In the genomic region with DNA sequence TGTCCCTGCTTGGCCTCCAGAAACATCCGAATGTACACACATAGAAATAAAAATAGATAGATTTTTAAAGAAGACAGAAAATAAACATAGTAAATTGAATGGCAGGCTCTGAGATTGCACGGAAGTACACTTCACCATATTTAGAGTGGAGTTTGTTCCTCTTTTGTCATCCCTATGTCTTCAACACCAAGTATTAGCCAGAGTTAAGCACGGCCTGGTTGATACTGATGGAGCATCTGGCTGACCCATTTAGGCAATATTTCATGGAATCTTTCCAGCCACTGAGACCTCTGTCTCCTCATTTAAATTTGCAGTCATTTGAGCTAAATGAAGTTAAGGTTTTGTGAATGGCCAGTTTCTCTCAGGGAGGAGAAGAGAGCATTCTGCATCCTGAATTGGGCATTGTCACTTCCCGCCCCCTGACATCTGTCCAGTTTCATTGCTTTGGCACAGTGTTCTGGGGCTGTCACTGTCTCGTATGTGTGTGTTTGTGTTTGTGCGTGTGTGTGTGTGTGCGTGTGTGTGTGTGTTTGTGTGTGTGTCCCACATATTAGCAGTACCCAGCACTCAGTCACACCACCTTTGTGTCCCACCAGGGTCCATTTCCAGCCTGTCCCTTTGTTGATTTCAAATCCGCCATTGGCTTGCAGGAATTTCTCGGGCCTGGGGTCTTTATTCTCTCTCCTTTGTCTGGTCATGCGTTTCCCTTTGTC, we compare ENCODE assay signal across 14 mouse cellular contexts. TPM values are rescaled to one million over a fixed set of nuclear protein-coding genes. Genes with fewer than 3 reads are reported as not detected.
DNase-seq lines count a peak whose midpoint lies in the region; ATAC-seq lines count a peak whose summit lies in the region.
"Had no signal": no experiment of that assay in that cellular context is flagged by ENCODE, and none has a peak within 500 bp of the region (broad histone marks: within the 10 kb centered on the region; RNA-seq: fewer than 3 reads in every experiment).

No protein-coding gene starts in this region.

- intact Hi-C loops in left cerebral cortex, postnatal 4 days (cut with DNase I), result no loop called here
- intact Hi-C loops in left cerebral cortex, postnatal 10 days (cut with DNase I), result no loop called here

- H3K4me3 ChIP-seq in embryonic facial prominence, embryonic 11.5 days (ENCODE audit: low read depth, low read length), result no peak overlapping the region
- no peak overlapping the region for H3K4me3 ChIP-seq in hindbrain, embryonic 15.5 days
- H3K4me3 ChIP-seq in neural tube, embryonic 11.5 days (ENCODE audit: low read depth, low read length), result no peak overlapping the region
- no peak overlapping the region for H3K4me3 ChIP-seq in kidney, embryonic 16.5 days (ENCODE audit: low read length)
- H3K4me3 ChIP-seq: erythroblast, embryonic 14.5 days; heart, adult 2 months had no signal

- H3K9me3 ChIP-seq in embryonic facial prominence, embryonic 11.5 days (replicated peaks; ENCODE audit: control insufficient read depth, low read length), result no peaks in the 10 kb centered on the region
- H3K9me3 ChIP-seq in hindbrain, embryonic 15.5 days, result no peaks in the 10 kb centered on the region
- no peaks in the 10 kb centered on the region for H3K9me3 ChIP-seq in neural tube, embryonic 11.5 days (ENCODE audit: control insufficient read depth, low read length)
- no peaks in the 10 kb centered on the region for H3K9me3 ChIP-seq in kidney, embryonic 16.5 days (ENCODE audit: low read length)

- H3K4me2 ChIP-seq in embryonic facial prominence, embryonic 11.5 days (ENCODE audit: low read depth, low read length), result no peak overlapping the region
- H3K4me2 ChIP-seq in hindbrain, embryonic 15.5 days, result peak overlapping the region; percentile 26; the same call in 1 of the 2 replicates
- peak overlapping the region; percentile 10; the same call in 1 of the 2 replicates for H3K4me2 ChIP-seq in neural tube, embryonic 11.5 days (ENCODE audit: low read depth)
- H3K4me2 ChIP-seq in kidney, embryonic 16.5 days (replicated peaks; ENCODE audit: low read depth, low read length), result no peak overlapping the region

- peaks cover 8% of the 10 kb centered on the region for H3K27me3 ChIP-seq in embryonic facial prominence, embryonic 11.5 days (ENCODE audit: control insufficient read depth, insufficient read depth, low read length)
- H3K27me3 ChIP-seq in hindbrain, embryonic 15.5 days, result no peaks in the 10 kb centered on the region
- H3K27me3 ChIP-seq in neural tube, embryonic 11.5 days (ENCODE audit: control insufficient read depth, insufficient read depth, low read length), result no peaks in the 10 kb centered on the region
- H3K27me3 ChIP-seq in kidney, embryonic 16.5 days (ENCODE audit: insufficient read depth, low read length), result peaks cover 26% of the 10 kb centered on the region

- DNase-seq in left cerebral cortex, postnatal 4 days, result peak; percentile 27
- no peak for DNase-seq in left cerebral cortex, postnatal 10 days (ENCODE audit: extremely low spot score in 1 of 2, low spot score in 2 of 2)
- DNase-seq in embryonic facial prominence, embryonic 11.5 days (ENCODE audit: low spot score), result no peak
- DNase-seq in neural tube, embryonic 11.5 days (ENCODE audit: low spot score), result peak; percentile 61
- no peak for DNase-seq in kidney, postnatal 36 days
- DNase-seq: adrenal gland, postnatal 14 days; cerebellum, adult 8-10 months; heart, adult 2 months; right cerebral cortex, postnatal 14 days had no signal

- no peaks in the 10 kb centered on the region for H3K36me3 ChIP-seq in embryonic facial prominence, embryonic 11.5 days (replicated peaks; ENCODE audit: control insufficient read depth, insufficient read depth, low read depth, low read length)
- H3K36me3 ChIP-seq in hindbrain, embryonic 15.5 days, result peaks cover 11% of the 10 kb centered on the region
- H3K36me3 ChIP-seq in neural tube, embryonic 11.5 days (ENCODE audit: control insufficient read depth, insufficient read depth, low read length), result no peaks in the 10 kb centered on the region
- no peaks in the 10 kb centered on the region for H3K36me3 ChIP-seq in kidney, embryonic 16.5 days (ENCODE audit: insufficient read depth, low read length)

- ATAC-seq in embryonic facial prominence, embryonic 11.5 days (replicated peaks; ENCODE audit: insufficient number of reproducible peaks, low FRiP score, low TSS enrichment, low read depth), result 0 out of 2 replicates have a peak, but pooled peaks have one; percentile 34
- no peak for ATAC-seq in hindbrain, embryonic 15.5 days (ENCODE audit: low FRiP score, low read depth)
- ATAC-seq in neural tube, embryonic 11.5 days (ENCODE audit: insufficient read depth, low FRiP score, low TSS enrichment), result 0 out of 2 replicates have a peak, but pooled peaks have one; percentile 29
- ATAC-seq in kidney, embryonic 16.5 days (ENCODE audit: low FRiP score, low TSS enrichment), result no peak
- no peak for ATAC-seq in megakaryocyte, adult 5-6 weeks (ENCODE audit: poor library complexity, severe bottlenecking)
- ATAC-seq: Patski had no signal

- no peaks in the 10 kb centered on the region for H3K4me1 ChIP-seq in embryonic facial prominence, embryonic 11.5 days (ENCODE audit: control insufficient read depth, insufficient read depth, low read length)
- H3K4me1 ChIP-seq in hindbrain, embryonic 15.5 days (replicated peaks), result peaks cover 51% of the 10 kb centered on the region
- H3K4me1 ChIP-seq in neural tube, embryonic 11.5 days (ENCODE audit: control insufficient read depth, insufficient read depth, low read length), result no peaks in the 10 kb centered on the region
- H3K4me1 ChIP-seq in kidney, embryonic 16.5 days (ENCODE audit: insufficient read depth, low read length), result peaks cover 3% of the 10 kb centered on the region

- no peak overlapping the region for H3K27ac ChIP-seq in embryonic facial prominence, embryonic 11.5 days (replicated peaks; ENCODE audit: low read depth, low read length)
- H3K27ac ChIP-seq in hindbrain, embryonic 15.5 days (replicated peaks), result peak overlapping the region; percentile 68
- peak overlapping the region; percentile 75 for H3K27ac ChIP-seq in neural tube, embryonic 11.5 days (ENCODE audit: low read depth, low read length)
- H3K27ac ChIP-seq in kidney, embryonic 16.5 days (ENCODE audit: low read length), result no peak overlapping the region
- H3K27ac ChIP-seq: heart, adult 2 months had no signal

- 69% methylated on average over 10 of the region's 10 CpGs for WGBS in embryonic facial prominence, embryonic 11.5 days
- 28% methylated on average over 10 of the region's 10 CpGs for WGBS in hindbrain, embryonic 15.5 days
- 44% methylated on average over 10 of the region's 10 CpGs for WGBS in neural tube, embryonic 11.5 days
- 78% methylated on average over 10 of the region's 10 CpGs for WGBS in kidney, embryonic 16.5 days

- no peak overlapping the region for H3K9ac ChIP-seq in embryonic facial prominence, embryonic 11.5 days (replicated peaks; ENCODE audit: low read length)
- H3K9ac ChIP-seq in hindbrain, embryonic 15.5 days, result peak overlapping the region; percentile 23; the same call in 1 of the 2 replicates
- peak overlapping the region; percentile 24 for H3K9ac ChIP-seq in neural tube, embryonic 11.5 days (ENCODE audit: low read length)
- H3K9ac ChIP-seq in kidney, embryonic 16.5 days (replicated peaks; ENCODE audit: low read length), result no peak overlapping the region

RNA-seq across cellular contexts. Expression of a gene that starts 6.8 kb away (rescaled TPM):
- total RNA-seq in left cerebral cortex, postnatal 4 days (2021), result 100 to 1,000 TPM; 797 to 798 TPM
- total RNA-seq in left cerebral cortex, postnatal 10 days (2021), result 100 to 1,000 TPM; 354 to 401 TPM
- 17.6 and 22.2 TPM in 2 replicates for polyA plus RNA-seq in embryonic facial prominence, embryonic 11.5 days (2014; fragmentation: Nextera tagmentation; extraction: Ambion mirVana)
- polyA plus RNA-seq in hindbrain, embryonic 15.5 days (2015; fragmentation: Nextera tagmentation; extraction: Ambion mirVana), result 208 and 265 TPM in 2 replicates
- 102 and 104 TPM in 2 replicates for polyA plus RNA-seq in neural tube, embryonic 11.5 days (2014; fragmentation: Nextera tagmentation; extraction: Ambion mirVana)
- polyA plus RNA-seq in kidney, embryonic 16.5 days (2015; fragmentation: Nextera tagmentation; extraction: Ambion mirVana), result 5.4 and 7.1 TPM in 2 replicates
- total RNA-seq in megakaryocyte, adult 5-6 weeks (2015), result not detected in 2 replicates
- 0.41 TPM in 1 of 2 replicates, not detected in the other for total RNA-seq in megakaryocyte, adult 5-6 weeks (2017)
- polyA plus RNA-seq: erythroblast, embryonic 14.5 days had no signal

RNA-seq across cellular contexts. Expression of a gene that starts 51.6 kb away (rescaled TPM):
- 10 to 100 TPM; 13.8 to 14.0 TPM for total RNA-seq in left cerebral cortex, postnatal 4 days (2021)
- total RNA-seq in left cerebral cortex, postnatal 10 days (2021), result 1 to 10 TPM; 6.1 to 7.6 TPM
- polyA plus RNA-seq in embryonic facial prominence, embryonic 11.5 days (2014; fragmentation: Nextera tagmentation; extraction: Ambion mirVana), result 435 and 450 TPM in 2 replicates
- polyA plus RNA-seq in hindbrain, embryonic 15.5 days (2015; fragmentation: Nextera tagmentation; extraction: Ambion mirVana), result 52.3 and 66.5 TPM in 2 replicates
- polyA plus RNA-seq in neural tube, embryonic 11.5 days (2014; fragmentation: Nextera tagmentation; extraction: Ambion mirVana), result 335 and 359 TPM in 2 replicates
- polyA plus RNA-seq in kidney, embryonic 16.5 days (2015; fragmentation: Nextera tagmentation; extraction: Ambion mirVana), result 266 and 282 TPM in 2 replicates
- total RNA-seq in megakaryocyte, adult 5-6 weeks (2015), result 190 and 250 TPM in 2 replicates
- 124 and 127 TPM in 2 replicates for total RNA-seq in megakaryocyte, adult 5-6 weeks (2017)

Comparison
In these comparisons a context has a peak if more than half of its experiments do, and no peak if none do; other contexts are left out.
1. DNase-seq: peak in left cerebral cortex, postnatal 4 days (single experiment) and neural tube, embryonic 11.5 days (single experiment); none in left cerebral cortex, postnatal 10 days (0 of 2), embryonic facial prominence, embryonic 11.5 days (single experiment) and kidney, postnatal 36 days (0 of 2).
2. ATAC-seq: peak in embryonic facial prominence, embryonic 11.5 days (single experiment) and neural tube, embryonic 11.5 days (single experiment); none in hindbrain, embryonic 15.5 days (single experiment), kidney, embryonic 16.5 days (single experiment) and megakaryocyte, adult 5-6 weeks (single experiment).
3. H3K27ac ChIP-seq: peak in hindbrain, embryonic 15.5 days (single experiment) and neural tube, embryonic 11.5 days (single experiment); none in embryonic facial prominence, embryonic 11.5 days (single experiment) and kidney, embryonic 16.5 days (single experiment).
4. H3K4me2 ChIP-seq: peak in hindbrain, embryonic 15.5 days (single experiment) and neural tube, embryonic 11.5 days (single experiment); none in embryonic facial prominence, embryonic 11.5 days (single experiment) and kidney, embryonic 16.5 days (single experiment).
5. H3K9ac ChIP-seq: peak in hindbrain, embryonic 15.5 days (single experiment) and neural tube, embryonic 11.5 days (single experiment); none in embryonic facial prominence, embryonic 11.5 days (single experiment) and kidney, embryonic 16.5 days (single experiment).